13 mouse cellular contexts compared by ENCODE assay signal in the genomic region with DNA sequence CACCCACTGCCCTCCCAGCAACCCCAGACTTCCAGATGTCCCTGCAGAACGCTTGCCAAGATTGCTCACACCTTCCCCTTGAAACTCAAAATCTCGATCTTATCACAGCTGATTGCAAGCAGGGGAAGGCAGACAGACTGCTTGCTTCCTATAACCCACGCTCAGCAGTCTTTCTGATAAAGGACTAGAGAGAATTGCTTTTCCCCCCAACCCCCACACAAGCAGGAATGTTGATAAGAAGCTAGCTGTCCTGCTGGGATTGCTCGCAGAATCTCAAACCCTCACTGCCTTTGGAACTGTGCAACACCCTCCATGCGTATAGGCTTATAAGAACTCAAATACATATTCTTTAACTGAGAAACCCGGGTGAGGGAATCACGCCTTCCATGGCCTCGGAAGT. TPM values are rescaled to one million over a fixed set of nuclear protein-coding genes. Genes with fewer than 3 reads are reported as not detected.
DNase-seq lines count a peak whose midpoint lies in the region; ATAC-seq and TF ChIP-seq lines count a peak whose summit lies in the region.
"Had no signal": no experiment of that assay in that cellular context is flagged by ENCODE, and none has a peak within 500 bp of the region (broad histone marks: within the 10 kb centered on the region; RNA-seq: fewer than 3 reads in every experiment).

No protein-coding gene starts in this region.

- WGBS in heart, embryonic 10.5 days = 5% methylated on average over 8 of the region's 8 CpGs
- 18% methylated on average over 8 of the region's 8 CpGs for WGBS in midbrain, embryonic 13.5 days
- 20% methylated on average over 8 of the region's 8 CpGs for WGBS in midbrain, embryonic 16.5 days
- WGBS in heart, embryonic 15.5 days = 5% methylated on average over 8 of the region's 8 CpGs
- 55% methylated on average over 8 of the region's 8 CpGs for WGBS in olfactory bulb, adult 2 months

- H3K36me3 ChIP-seq in heart, embryonic 10.5 days = no peaks in the 10 kb centered on the region
- H3K36me3 ChIP-seq in midbrain, embryonic 13.5 days = no peaks in the 10 kb centered on the region
- no peaks in the 10 kb centered on the region for H3K36me3 ChIP-seq in midbrain, embryonic 16.5 days (ENCODE audit: control insufficient read depth, insufficient read depth, low read length)
- H3K36me3 ChIP-seq in heart, embryonic 15.5 days = no peaks in the 10 kb centered on the region
- H3K36me3 ChIP-seq: intestine, embryonic 15.5 days; neural tube, embryonic 12.5 days had no signal

- H3K27me3 ChIP-seq in heart, embryonic 10.5 days (ENCODE audit: insufficient read depth, poor library complexity, severe bottlenecking) = peaks cover 20% of the 10 kb centered on the region
- peaks cover 46% of the 10 kb centered on the region for H3K27me3 ChIP-seq in midbrain, embryonic 13.5 days
- peaks cover 14% of the 10 kb centered on the region for H3K27me3 ChIP-seq in midbrain, embryonic 16.5 days (ENCODE audit: control insufficient read depth, insufficient read depth, low read depth, low read length)
- no peaks in the 10 kb centered on the region for H3K27me3 ChIP-seq in heart, embryonic 15.5 days

- peak overlapping the region; percentile 94 for H3K27ac ChIP-seq in heart, embryonic 10.5 days
- H3K27ac ChIP-seq in midbrain, embryonic 13.5 days = no peak overlapping the region
- H3K27ac ChIP-seq in midbrain, embryonic 16.5 days (ENCODE audit: low read length) = no peak overlapping the region
- H3K27ac ChIP-seq in heart, embryonic 15.5 days = peak overlapping the region; percentile 76
- H3K27ac ChIP-seq in olfactory bulb, adult 2 months (ENCODE audit: insufficient read depth, low read depth, low read length) = no peak overlapping the region
- H3K27ac ChIP-seq: intestine, embryonic 15.5 days; neural tube, embryonic 12.5 days had no signal

- no peaks in the 10 kb centered on the region for H3K9me3 ChIP-seq in heart, embryonic 10.5 days
- H3K9me3 ChIP-seq in midbrain, embryonic 13.5 days = no peaks in the 10 kb centered on the region
- H3K9me3 ChIP-seq in midbrain, embryonic 16.5 days (replicated peaks; ENCODE audit: control insufficient read depth, low read length, poor library complexity, severe bottlenecking) = no peaks in the 10 kb centered on the region
- H3K9me3 ChIP-seq in heart, embryonic 15.5 days (replicated peaks) = no peaks in the 10 kb centered on the region
- H3K9me3 ChIP-seq: intestine, embryonic 15.5 days; neural tube, embryonic 12.5 days had no signal

- peaks cover 25% of the 10 kb centered on the region for H3K4me1 ChIP-seq in heart, embryonic 10.5 days
- peaks cover 12% of the 10 kb centered on the region for H3K4me1 ChIP-seq in midbrain, embryonic 13.5 days (replicated peaks)
- H3K4me1 ChIP-seq in midbrain, embryonic 16.5 days (ENCODE audit: control insufficient read depth, insufficient read depth, low read length) = peaks cover 2% of the 10 kb centered on the region; the same call in 1 of the 2 replicates
- H3K4me1 ChIP-seq in heart, embryonic 15.5 days (replicated peaks) = peaks cover 26% of the 10 kb centered on the region
- peaks cover 3% of the 10 kb centered on the region; the same call in 1 of the 2 replicates for H3K4me1 ChIP-seq in olfactory bulb, adult 2 months (ENCODE audit: control insufficient read depth, insufficient read depth, low read length)

- H3K4me3 ChIP-seq in heart, embryonic 10.5 days = peak overlapping the region; percentile 78
- H3K4me3 ChIP-seq in midbrain, embryonic 13.5 days (replicated peaks) = no peak overlapping the region
- no peak overlapping the region for H3K4me3 ChIP-seq in midbrain, embryonic 16.5 days (ENCODE audit: low read depth, low read length)
- peak overlapping the region; percentile 69 for H3K4me3 ChIP-seq in heart, embryonic 15.5 days
- peak overlapping the region; percentile 9; the same call in 1 of the 2 replicates for H3K4me3 ChIP-seq in olfactory bulb, adult 2 months (ENCODE audit: insufficient read depth, low read depth, low read length)
- H3K4me3 ChIP-seq: erythroblast, embryonic 14.5 days had no signal

- no peak for DNase-seq in heart, embryonic 10.5 days (ENCODE audit: low spot score)
- DNase-seq in heart, adult 8-10 months (ENCODE audit: low spot score) = no peak
- no peak for DNase-seq in layer of hippocampus, postnatal 36 days
- DNase-seq: liver, postnatal 0 days; thymus, postnatal 25 days had no signal

- H3K9ac ChIP-seq in midbrain, embryonic 13.5 days (replicated peaks) = no peak overlapping the region; the same call in 1 of the 2 replicates
- no peak overlapping the region for H3K9ac ChIP-seq in midbrain, embryonic 16.5 days (ENCODE audit: low read depth, low read length)
- no peak overlapping the region; the same call in 1 of the 2 replicates for H3K9ac ChIP-seq in heart, embryonic 15.5 days
- H3K9ac ChIP-seq: liver, postnatal 0 days had no signal

- ATAC-seq in midbrain, embryonic 13.5 days = no peak
- no peak for ATAC-seq in midbrain, embryonic 16.5 days
- no peak; the same call in 1 of the 2 replicates for ATAC-seq in heart, embryonic 15.5 days (replicated peaks; ENCODE audit: insufficient number of reproducible peaks, insufficient read depth, low FRiP score, low read depth)
- ATAC-seq: CD4-positive, CD25-positive, alpha-beta regulatory T cell, adult 4 months; liver, postnatal 0 days had no signal

- no peak for TF ChIP-seq POLR2A in olfactory bulb, adult 2 months (IDR thresholded peaks at IDR 0.05; ENCODE audit: insufficient read depth, low read depth, low read length)

- no peak for TF ChIP-seq CTCF in olfactory bulb, adult 2 months (IDR thresholded peaks at IDR 0.05; ENCODE audit: insufficient read depth, low read depth, low read length)

- H3K4me2 ChIP-seq in midbrain, embryonic 13.5 days (replicated peaks) = peak overlapping the region; percentile 82; the same call in 1 of the 2 replicates
- H3K4me2 ChIP-seq in midbrain, embryonic 16.5 days (ENCODE audit: low read length) = no peak overlapping the region
- H3K4me2 ChIP-seq in heart, embryonic 15.5 days = peak overlapping the region; percentile 93

RNA-seq across cellular contexts. Expression of gene Ano4, which starts 0.8 kb away (rescaled TPM):
- 3.0 and 5.1 TPM in 2 replicates for polyA plus RNA-seq in heart, embryonic 10.5 days (2016; fragmentation: Nextera tagmentation; extraction: Ambion mirVana)
- total RNA-seq in heart, adult 8-10 months (2022) = 10 to 100 TPM in 2 of 4 experiments, 1 to 10 TPM in 2; 8.1 to 14.0 (median 9.2) TPM
- 5.4 and 6.4 TPM in 2 replicates for polyA plus RNA-seq in midbrain, embryonic 13.5 days (2015; fragmentation: Nextera tagmentation; extraction: Ambion mirVana)
- 7.7 and 7.9 TPM in 2 replicates for polyA plus RNA-seq in midbrain, embryonic 16.5 days (2015; fragmentation: Nextera tagmentation; extraction: Ambion mirVana)
- 2.9 and 3.0 TPM in 2 replicates for polyA plus RNA-seq in heart, embryonic 15.5 days (2015; fragmentation: Nextera tagmentation; extraction: Ambion mirVana)
- not detected in 2 replicates for polyA plus RNA-seq in olfactory bulb, adult 2 months (2012; ENCODE audit: insufficient read depth, insufficient read length, low replicate concordance, missing spikeins)
- total RNA-seq in layer of hippocampus, postnatal 36 days (2021) = 10 to 100 TPM; 18.6 to 19.4 TPM
- polyA plus RNA-seq: CD4-positive, CD25-positive, alpha-beta regulatory T cell, adult 4 months; erythroblast, embryonic 14.5 days; liver, postnatal 0 days had no signal

Comparison
In these comparisons a context has a peak if more than half of its experiments do, and no peak if none do; other contexts are left out.
1. H3K27ac ChIP-seq: peak in heart, embryonic 10.5 days (single experiment) and heart, embryonic 15.5 days (single experiment); none in midbrain, embryonic 13.5 days (single experiment), midbrain, embryonic 16.5 days (single experiment) and olfactory bulb, adult 2 months (single experiment).
2. H3K4me3 ChIP-seq: peak in heart, embryonic 10.5 days (single experiment), heart, embryonic 15.5 days (single experiment) and olfactory bulb, adult 2 months (single experiment); none in midbrain, embryonic 13.5 days (single experiment) and midbrain, embryonic 16.5 days (single experiment).